Mouse (Mus musculus) hematopoietic stem cell, adult 5-6 weeks (primary cell): ENCODE results near the gene Sik2. TPM values are rescaled to one million over a fixed set of nuclear protein-coding genes. Genes with fewer than 3 reads are reported as not detected.
A peak's percentile ranks its signal among the peaks of the same experiment; 100 is the strongest.

Experiments
- ATAC-seq, 2 experiments: fragments of 125-278 bp in 1 of 2; replicated peaks in 1 of 2; 2 replicates each; pipeline ENCODE4 v1.8.0; 2016 to 2017; ENCODE audit warnings: inconsistent platforms in 2 of 2, mild to moderate bottlenecking in 2 of 2, moderate number of reproducible peaks in 2 of 2, low read depth in 1 of 2, moderate TSS enrichment in 1 of 2; ENCODE audit not compliant: low FRiP score in 2 of 2, poor library complexity in 2 of 2, severe bottlenecking in 2 of 2, insufficient read depth in 1 of 2, low TSS enrichment in 1 of 2
- total RNA-seq: library from RNA; stranded (forward); fragments of 172-1452, 232-1000 nt; gene quantifications from 2 replicates; pipeline ENCODE4 v1.2.3, GENCODE M21; 2017

Sik2 gene
- total RNA-seq, 1 experiment from 2014 or later, result 20.9 TPM

- ATAC-seq, result no peak
Observed at GRCm38 (mm10) chr9:50889211-50889610, 119.7 kb downstream of the Sik2 start.

- ATAC-seq, result no peak
Observed at GRCm38 (mm10) chr9:50887351-50887750, 121.5 kb downstream of the Sik2 start.

GRCm38 (mm10) chr9:50886870-50887269, 122.0 kb downstream of the Sik2 start:
- ATAC-seq, result no peak

- ATAC-seq, result no peak
Observed at GRCm38 (mm10) chr9:50885600-50885987, 123.3 kb downstream of the Sik2 start.

GRCm38 (mm10) chr9:50884741-50885599, 123.9 kb downstream of the Sik2 start:
- ATAC-seq, result no peak

- ATAC-seq, result no peak
Observed at GRCm38 (mm10) chr9:50884093-50884492, 124.8 kb downstream of the Sik2 start.

GRCm38 (mm10) chr9:50882183-50882582, 126.7 kb downstream of the Sik2 start:
- ATAC-seq, result no peak

GRCm38 (mm10) chr9:50877431-50877830, 131.4 kb downstream of the Sik2 start:
- no peak for ATAC-seq

- ATAC-seq, result no peak
Observed at GRCm38 (mm10) chr9:50876287-50876686, 132.6 kb downstream of the Sik2 start.

GRCm38 (mm10) chr9:50875470-50875869, 133.4 kb downstream of the Sik2 start:
- no peak for ATAC-seq

- no peak for ATAC-seq
Observed at GRCm38 (mm10) chr9:50874031-50874430, 134.8 kb downstream of the Sik2 start.

- no peak for ATAC-seq
Observed at GRCm38 (mm10) chr9:50873210-50873609, 135.7 kb downstream of the Sik2 start.

- no peak for ATAC-seq
Observed at GRCm38 (mm10) chr9:50868182-50868581, 140.7 kb downstream of the Sik2 start.

GRCm38 (mm10) chr9:50867015-50867414, 141.9 kb downstream of the Sik2 start:
- no peak for ATAC-seq

GRCm38 (mm10) chr9:50865803-50866202, 143.1 kb downstream of the Sik2 start:
- ATAC-seq, result peak; percentile 69 to 92

- no peak for ATAC-seq
Observed at GRCm38 (mm10) chr9:50864877-50865276, 144.0 kb downstream of the Sik2 start.

- no peak for ATAC-seq
Observed at GRCm38 (mm10) chr9:50863824-50864223, 145.0 kb downstream of the Sik2 start.

GRCm38 (mm10) chr9:50861119-50861839, 147.6 kb downstream of the Sik2 start:
- no peak for ATAC-seq
